Mouse (Mus musculus) mature B cell (primary cell): ENCODE results near the gene Gm29276.
"Not testable (repeated sequence)": the region's sequence is repeated elsewhere in the genome, so short reads cannot be mapped to it uniquely, and the experiment has no call there.

ENCODE experiments used
- in situ Hi-C: fragments of 300-500 bp; cut with MboI; formaldehyde crosslinking; loops from 2 replicates; pipeline ENCODE4 v1.14.3; 2019

The Gm29276 gene

DNA sequence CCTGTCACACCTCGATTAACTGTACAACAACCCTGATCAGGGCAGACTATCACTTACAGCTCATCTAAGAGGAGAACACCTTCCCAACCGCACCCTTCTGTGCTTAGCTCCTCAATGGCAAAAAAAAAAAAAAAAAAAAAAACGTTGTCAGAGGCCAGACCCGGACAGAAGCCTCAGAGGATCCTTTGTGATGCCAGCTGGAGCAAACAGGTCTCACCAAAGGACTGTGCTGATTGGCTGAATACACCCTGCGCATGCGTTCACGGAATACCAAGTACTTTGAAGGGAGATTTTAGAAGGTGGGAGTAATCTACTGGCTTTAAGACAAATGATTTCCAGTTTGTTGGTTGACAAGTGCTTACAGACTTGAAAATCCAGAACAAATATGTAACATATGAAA is at the start of gene Gm29276:
Gene Gm29276, minus strand, starts transcription at position 101 of the 400 bp plus-strand sequence.
- in situ Hi-C loops: not testable (repeated sequence)
